Mouse (Mus musculus) forebrain, postnatal 0 days (tissue): ENCODE data around the gene Tnip1. TPM values are rescaled to one million over a fixed set of nuclear protein-coding genes. Genes with fewer than 3 reads are reported as not detected.
A peak's percentile ranks its signal among the peaks of the same experiment; 100 is the strongest.
"Not testable (repeated sequence)": the region's sequence is repeated elsewhere in the genome, so short reads cannot be mapped to it uniquely, and the experiment has no call there.

Experiments
- ATAC-seq: fragments of 200-750 bp; cut with Nextera tagmentation; 2 replicates; pipeline ENCODE4 v1.8.0; 2017; ENCODE audit warnings: mild to moderate bottlenecking, moderate library complexity
- DNase-seq: peaks from one replicate; pipeline ENCODE4 v3.0.0-alpha.2; 2015
- H3K27ac ChIP-seq: fragments of 300-500 bp; sonication (generic); 2 replicates; pipeline ENCODE4 v1.5.1; 2014; ENCODE audit warnings: low read depth, mild to moderate bottlenecking, antibody characterized with exemption, low read length, moderate library complexity, mixed read lengths
- H3K27me3 ChIP-seq: fragments of 300-500 bp; sonication (generic); 2 replicates; pipeline ENCODE4 v1.6.1; 2014; ENCODE audit warnings: mild to moderate bottlenecking, low read length, mixed read lengths; ENCODE audit not compliant: insufficient read depth
- H3K36me3 ChIP-seq: fragments of 300-500 bp; sonication (generic); 2 replicates; pipeline ENCODE4 v1.6.1; 2014; ENCODE audit warnings: mild to moderate bottlenecking, moderate library complexity; ENCODE audit not compliant: insufficient read depth
- H3K4me1 ChIP-seq: fragments of 300-500 bp; sonication (generic); 2 replicates; pipeline ENCODE4 v1.6.1; 2014; ENCODE audit warnings: antibody characterized with exemption; ENCODE audit not compliant: insufficient read depth
- H3K4me2 ChIP-seq: fragments of 300-500 bp; sonication (generic); 2 replicates; pipeline ENCODE4 v1.6.1; 2014; ENCODE audit warnings: low read depth, mild to moderate bottlenecking, moderate library complexity
- H3K4me3 ChIP-seq: fragments of 300-500 bp; sonication (generic); 2 replicates; pipeline ENCODE4 v1.5.1; 2014; ENCODE audit warnings: low read depth, low read length, mixed read lengths
- H3K9ac ChIP-seq: fragments of 300-500 bp; sonication (generic); 2 replicates; pipeline ENCODE4 v1.6.1; 2014; ENCODE audit warnings: mild to moderate bottlenecking
- H3K9me3 ChIP-seq: fragments of 300-500 bp; sonication (generic); 2 replicates; pipeline ENCODE4 v1.6.1; 2016; ENCODE audit warnings: low read length
- CTCF ChIP-seq: sonication (generic); IDR thresholded peaks from 2 replicates; pipeline ENCODE4 v1.5.1; 2016; ENCODE audit warnings: antibody characterized with exemption, control low read depth, low read depth
- WGBS: fragments of 180-500 bp; shearing (Covaris S2); extraction: QIAGEN DNeasy Blood & Tissue Kit; methylation state at CpG from one replicate; pipeline ENCODE4 v1.1.7; 2014; 5-methylcytosine and 5-hydroxymethylcytosine counted together
- polyA plus RNA-seq: library from polyadenylated mRNA; unstranded; fragments of >200 nt; fragmentation: Nextera tagmentation; extraction: Ambion mirVana; gene quantifications from 2 replicates; pipeline ENCODE4 v1.2.1, GENCODE M21; 2015
- total RNA-seq: library from RNA; depleted of rRNA; stranded (reverse); fragments of >200 nt; gene quantifications from 2 replicates; pipeline ENCODE4 v1.2.3, GENCODE M21; 2014

Gene Tnip1
- total and polyA plus RNA-seq, 2 experiments from 2014 or later = 14.9 to 16.6 TPM

GRCm38 (mm10) chr11:54905086-54905485 lies 57.6 kb downstream of the Tnip1 start:
- WGBS = 81% methylated on average over 3 of the region's 3 CpGs
- Histone ChIP-seq H3K9me3 (no peaks in the 10 kb centered on the region), H3K27ac (no peak overlapping the region), H3K27me3 (no peaks in the 10 kb centered on the region), H3K36me3 (no peaks in the 10 kb centered on the region), H3K4me2 (no peak overlapping the region), H3K9ac (no peak overlapping the region), H3K4me1 (no peaks in the 10 kb centered on the region), H3K4me3 (no peak overlapping the region)
- no peak for TF ChIP-seq CTCF
- no peak for ATAC-seq
- no peak for DNase-seq

- TF ChIP-seq CTCF = no peak
- ATAC-seq (peak; percentile 67), DNase-seq (peak; percentile 10)
- Histone ChIP-seq H3K9me3 (no peaks in the 10 kb centered on the region), H3K4me1 (no peaks in the 10 kb centered on the region), H3K27ac (no peak overlapping the region), H3K27me3 (no peaks in the 10 kb centered on the region), H3K4me3 (no peak overlapping the region), H3K9ac (no peak overlapping the region), H3K4me2 (no peak overlapping the region), H3K36me3 (no peaks in the 10 kb centered on the region)
- WGBS = 68% methylated on average over 4 of the region's 4 CpGs
Observed at GRCm38 (mm10) chr11:54903940-54904706, 58.6 kb downstream of the Tnip1 start.

- 77% methylated on average over 5 of the region's 5 CpGs for WGBS
- no peak for DNase-seq
- no peak overlapping the region for H3K9ac ChIP-seq
Observed at GRCm38 (mm10) chr11:54903339-54903738, 59.4 kb downstream of the Tnip1 start.

GRCm38 (mm10) chr11:54902333-54903323 lies 60.1 kb downstream of the Tnip1 start, which contains the start of gene Gpx3:
Gpx3 (plus strand) TSS chr11:54902453.
- DNase-seq (peak; percentile 68), ATAC-seq (peak; percentile 96)
- Histone ChIP-seq H3K4me2 (peak within 1 kb of the TSS; percentile 94), H3K9ac (peak within 1 kb of the TSS; percentile 40), H3K36me3 (no peaks in the 10 kb centered on the region), H3K27me3 (no peaks in the 10 kb centered on the region), H3K9me3 (no peaks in the 10 kb centered on the region), H3K4me3 (peak within 1 kb of the TSS; percentile 40), H3K27ac (no peak within 1 kb of the TSS), H3K4me1 (no peaks in the 10 kb centered on the region)
- no peak for TF ChIP-seq CTCF
- WGBS = 16% methylated on average over 43 of the region's 45 CpGs

More at GRCm38 (mm10) chr11:54903339-54903738, 59.4 kb downstream of the Tnip1 start:
- Histone ChIP-seq H3K27me3 (no peaks in the 10 kb centered on the region), H3K9me3 (no peaks in the 10 kb centered on the region), H3K4me2 (peak overlapping the region; percentile 94), H3K27ac (no peak overlapping the region), H3K4me1 (no peaks in the 10 kb centered on the region), H3K4me3 (peak overlapping the region; percentile 40), H3K36me3 (no peaks in the 10 kb centered on the region)
- ATAC-seq = no peak
- TF ChIP-seq CTCF = no peak

GRCm38 (mm10) chr11:54899657-54900056 lies 63.1 kb downstream of the Tnip1 start:
- Histone ChIP-seq H3K27ac (no peak overlapping the region), H3K9me3 (no peaks in the 10 kb centered on the region), H3K9ac (no peak overlapping the region), H3K4me1 (no peaks in the 10 kb centered on the region), H3K36me3 (no peaks in the 10 kb centered on the region), H3K27me3 (no peaks in the 10 kb centered on the region), H3K4me3 (no peak overlapping the region), H3K4me2 (no peak overlapping the region)
- no peak for DNase-seq
- no peak for ATAC-seq
- no peak for TF ChIP-seq CTCF
- 82% methylated on average over 4 of the region's 4 CpGs for WGBS

- Histone ChIP-seq H3K4me2 (no peak overlapping the region), H3K27ac (no peak overlapping the region), H3K9me3 (no peaks in the 10 kb centered on the region), H3K4me1 (no peaks in the 10 kb centered on the region), H3K9ac (no peak overlapping the region), H3K36me3 (no peaks in the 10 kb centered on the region), H3K27me3 (no peaks in the 10 kb centered on the region), H3K4me3 (no peak overlapping the region)
- TF ChIP-seq CTCF = no peak
- 56% methylated on average over 5 of the region's 5 CpGs for WGBS
- DNase-seq (no peak), ATAC-seq (no peak)
Observed at GRCm38 (mm10) chr11:54897470-54897869, 65.2 kb downstream of the Tnip1 start.

- H3K9me3 ChIP-seq, H3K36me3 ChIP-seq, ATAC-seq, H3K4me1 ChIP-seq, H3K4me3 ChIP-seq, H3K27ac ChIP-seq, H3K27me3 ChIP-seq, DNase-seq, H3K4me2 ChIP-seq, H3K9ac ChIP-seq: not testable (repeated sequence)
- WGBS = 88% methylated on average over 3 of the region's 3 CpGs
Observed at GRCm38 (mm10) chr11:54896646-54897045, 66.1 kb downstream of the Tnip1 start.
